In genomic region chr11:105158047-105158446, GRCm38 (mm10) we compare ENCODE assay signal across 39 mouse cellular contexts. TPM values are rescaled to one million over a fixed set of nuclear protein-coding genes. Genes with fewer than 3 reads are reported as not detected.
DNase-seq lines count a peak whose midpoint lies in the region; ATAC-seq and TF ChIP-seq lines count a peak whose summit lies in the region.
"Had no signal": no experiment of that assay in that cellular context is flagged by ENCODE, and none has a peak within 500 bp of the region (broad histone marks: within the 10 kb centered on the region; RNA-seq: fewer than 3 reads in every experiment).

No protein-coding gene starts in this region.

- H3K27ac ChIP-seq in kidney, embryonic 15.5 days: no peak overlapping the region
- H3K27ac ChIP-seq in liver, adult 2 months (replicated peaks; ENCODE audit: insufficient read depth, low read depth, low read length): no peak overlapping the region
- 0 out of 2 replicates have a peak overlapping the region, but pooled peaks have one; percentile 70 for H3K27ac ChIP-seq in liver, embryonic 15.5 days (replicated peaks)
- no peak overlapping the region for H3K27ac ChIP-seq in forebrain, embryonic 14.5 days (ENCODE audit: low read depth, low read length)
- H3K27ac ChIP-seq: forebrain, embryonic 15.5 days; heart, adult 2 months; hindbrain, embryonic 14.5 days; limb, embryonic 10.5 days; limb, embryonic 15.5 days; neural tube, embryonic 12.5 days; stomach, postnatal 0 days had no signal

- no peaks in the 10 kb centered on the region for H3K27me3 ChIP-seq in kidney, embryonic 15.5 days
- no peaks in the 10 kb centered on the region for H3K27me3 ChIP-seq in liver, adult 2 months (ENCODE audit: control insufficient read depth, insufficient read depth, low read length)
- no peaks in the 10 kb centered on the region for H3K27me3 ChIP-seq in liver, embryonic 15.5 days
- no peaks in the 10 kb centered on the region for H3K27me3 ChIP-seq in forebrain, embryonic 14.5 days (replicated peaks; ENCODE audit: control insufficient read depth, insufficient read depth, low read length)
- H3K27me3 ChIP-seq: forebrain, embryonic 15.5 days; heart, embryonic 13.5 days; limb, embryonic 15.5 days; neural tube, embryonic 12.5 days had no signal

- no peaks in the 10 kb centered on the region for H3K36me3 ChIP-seq in kidney, embryonic 15.5 days
- no peaks in the 10 kb centered on the region for H3K36me3 ChIP-seq in liver, adult 2 months (ENCODE audit: control insufficient read depth, insufficient read depth, low read length)
- no peaks in the 10 kb centered on the region for H3K36me3 ChIP-seq in liver, embryonic 15.5 days (replicated peaks)
- no peaks in the 10 kb centered on the region for H3K36me3 ChIP-seq in forebrain, embryonic 14.5 days (ENCODE audit: control insufficient read depth, insufficient read depth, low read length)
- H3K36me3 ChIP-seq: forebrain, embryonic 15.5 days; heart, embryonic 13.5 days; limb, embryonic 10.5 days; limb, embryonic 15.5 days; neural tube, embryonic 12.5 days had no signal

- peaks cover 11% of the 10 kb centered on the region for H3K4me1 ChIP-seq in kidney, embryonic 15.5 days
- H3K4me1 ChIP-seq in liver, adult 2 months (ENCODE audit: control insufficient read depth, insufficient read depth, low read length): no peaks in the 10 kb centered on the region
- peaks cover 67% of the 10 kb centered on the region for H3K4me1 ChIP-seq in liver, embryonic 15.5 days (replicated peaks)
- peaks cover 3% of the 10 kb centered on the region; the same call in 1 of the 2 replicates for H3K4me1 ChIP-seq in forebrain, embryonic 14.5 days (ENCODE audit: control insufficient read depth, insufficient read depth, low read length)

- no peak for TF ChIP-seq POLR2A in liver, adult 2 months (IDR thresholded peaks at IDR 0.05; ENCODE audit: extremely low read depth, insufficient read depth, low read length)

- H3K4me3 ChIP-seq in kidney, embryonic 15.5 days (replicated peaks): no peak overlapping the region
- H3K4me3 ChIP-seq in liver, adult 2 months (ENCODE audit: insufficient read depth, low read depth, low read length): no peak overlapping the region
- H3K4me3 ChIP-seq in liver, embryonic 15.5 days (replicated peaks): peak overlapping the region; percentile 0; the same call in 1 of the 2 replicates
- no peak overlapping the region for H3K4me3 ChIP-seq in forebrain, embryonic 14.5 days (ENCODE audit: low read depth, low read length)
- H3K4me3 ChIP-seq: forebrain, embryonic 15.5 days; heart, adult 2 months; heart, embryonic 13.5 days; limb, embryonic 10.5 days; limb, embryonic 15.5 days; myocyte; neural tube, embryonic 12.5 days had no signal

- TF ChIP-seq CTCF in liver, adult 2 months (IDR thresholded peaks at IDR 0.05; ENCODE audit: low read depth, low read length): no peak

- ATAC-seq in kidney, embryonic 15.5 days (replicated peaks; ENCODE audit: low FRiP score): no peak
- no peak for ATAC-seq in liver, embryonic 15.5 days (ENCODE audit: insufficient read depth)
- ATAC-seq in forebrain, embryonic 14.5 days: no peak
- ATAC-seq: forebrain, embryonic 15.5 days; intestine, postnatal 0 days had no signal

- no peak overlapping the region for H3K4me2 ChIP-seq in kidney, embryonic 15.5 days
- H3K4me2 ChIP-seq in liver, embryonic 15.5 days: peak overlapping the region; percentile 51
- no peak overlapping the region for H3K4me2 ChIP-seq in forebrain, embryonic 14.5 days (ENCODE audit: low read length)
- H3K4me2 ChIP-seq: forebrain, embryonic 15.5 days; hindbrain, embryonic 14.5 days; limb, embryonic 15.5 days; midbrain, embryonic 11.5 days; neural tube, embryonic 12.5 days had no signal

- no peak overlapping the region for H3K9ac ChIP-seq in kidney, embryonic 15.5 days
- H3K9ac ChIP-seq in liver, adult 2 months (ENCODE audit: low read depth, low read length): no peak overlapping the region
- H3K9ac ChIP-seq in liver, embryonic 15.5 days: no peak overlapping the region
- H3K9ac ChIP-seq in forebrain, embryonic 14.5 days (ENCODE audit: low read length): no peak overlapping the region
- H3K9ac ChIP-seq: forebrain, embryonic 15.5 days; heart, embryonic 13.5 days; hindbrain, embryonic 14.5 days; limb, embryonic 15.5 days; neural tube, embryonic 12.5 days had no signal

- DNase-seq in kidney, adult 11 months: peak; percentile 21
- DNase-seq in liver, adult 2 months (ENCODE audit: extremely low read depth, low read depth, low spot score): peak; percentile 49
- no peak for DNase-seq in liver
- DNase-seq in ovary, adult 18-20 months (ENCODE audit: low spot score): no peak
- no peak for DNase-seq in forebrain, embryonic 14.5 days (ENCODE audit: low spot score)
- DNase-seq: adrenal gland, postnatal 25 days; cerebellum, adult 18-20 months; cerebellum, postnatal 14 days; heart, adult 2 months; heart, postnatal 10 days; lung, postnatal 36 days; right cerebral cortex, postnatal 4 days; thymus, adult 18-20 months; thymus, postnatal 25 days had no signal

- H3K9me3 ChIP-seq in kidney, embryonic 15.5 days (replicated peaks): peaks cover 8% of the 10 kb centered on the region
- H3K9me3 ChIP-seq in liver, embryonic 15.5 days (replicated peaks): no peaks in the 10 kb centered on the region
- no peaks in the 10 kb centered on the region for H3K9me3 ChIP-seq in forebrain, embryonic 14.5 days (replicated peaks; ENCODE audit: control insufficient read depth, low read length)
- H3K9me3 ChIP-seq: forebrain, embryonic 15.5 days; heart, embryonic 13.5 days; limb, embryonic 10.5 days; limb, embryonic 15.5 days had no signal

- H3K79me2 ChIP-seq in liver, adult 2 months (ENCODE audit: control insufficient read depth, insufficient read depth, low read length): no peaks in the 10 kb centered on the region

RNA-seq across cellular contexts. Expression of gene Gm10842, which starts 11.4 kb away (rescaled TPM):
- polyA plus RNA-seq in kidney, embryonic 15.5 days (2015; fragmentation: Nextera tagmentation; extraction: Ambion mirVana): not detected in 2 replicates
- not detected in 2 replicates for total RNA-seq in liver, adult 2 months (2014; rRNA removed)
- not detected in 2 replicates for polyA plus RNA-seq in liver, adult 2 months (2012; rRNA removed)
- not detected in 2 replicates for polyA plus RNA-seq in liver, embryonic 15.5 days (2015; fragmentation: Nextera tagmentation; extraction: Ambion mirVana)
- polyA plus RNA-seq in forebrain, embryonic 14.5 days (2014; fragmentation: Nextera tagmentation; extraction: Ambion mirVana): not detected in 2 replicates
- total RNA-seq: adrenal gland, adult 18-20 months; adrenal gland, postnatal 25 days; gastrocnemius, adult 18-20 months; gastrocnemius, postnatal 4 days; heart, adult 2 months; heart, postnatal 10 days; hematopoietic stem cell, adult 5-6 weeks; left cerebral cortex, postnatal 10 days; megakaryocyte, adult 5-6 weeks; midbrain, postnatal 0 days had no signal
- polyA plus RNA-seq: cortical plate, adult 2 months; embryonic facial prominence, embryonic 14.5 days; forebrain, embryonic 15.5 days; frontal cortex, adult 2 months; heart, adult 2 months; heart, embryonic 13.5 days; hindbrain, embryonic 14.5 days; intestine, postnatal 0 days; large intestine, adult 2 months; limb, embryonic 10.5 days; limb, embryonic 15.5 days; lung, embryonic 16.5 days; midbrain, embryonic 11.5 days; midbrain, postnatal 0 days; myocyte; neural tube, embryonic 12.5 days; spleen, adult 2 months; stomach, postnatal 0 days had no signal

RNA-seq across cellular contexts. Expression of gene Tlk2, which starts 20.6 kb away (rescaled TPM):
- polyA plus RNA-seq in kidney, embryonic 15.5 days (2015; fragmentation: Nextera tagmentation; extraction: Ambion mirVana): 18.1 and 21.1 TPM in 2 replicates
- 21.3 and 23.4 TPM in 2 replicates for total RNA-seq in liver, adult 2 months (2014; rRNA removed)
- 5.6 and 7.5 TPM in 2 replicates for polyA plus RNA-seq in liver, adult 2 months (2012; rRNA removed)
- 7.0 and 7.3 TPM in 2 replicates for polyA plus RNA-seq in liver, embryonic 15.5 days (2015; fragmentation: Nextera tagmentation; extraction: Ambion mirVana)
- polyA plus RNA-seq in forebrain, embryonic 14.5 days (2014; fragmentation: Nextera tagmentation; extraction: Ambion mirVana): 22.1 and 23.4 TPM in 2 replicates

RNA-seq across cellular contexts. Expression of gene Mettl2, which starts 31.8 kb away (rescaled TPM):
- 45.6 TPM in 2 replicates for polyA plus RNA-seq in kidney, embryonic 15.5 days (2015; fragmentation: Nextera tagmentation; extraction: Ambion mirVana)
- total RNA-seq in liver, adult 2 months (2014; rRNA removed): 11.0 and 11.5 TPM in 2 replicates
- polyA plus RNA-seq in liver, adult 2 months (2012; rRNA removed): 5.9 and 7.9 TPM in 2 replicates
- 15.1 and 15.6 TPM in 2 replicates for polyA plus RNA-seq in liver, embryonic 15.5 days (2015; fragmentation: Nextera tagmentation; extraction: Ambion mirVana)
- 24.2 and 24.5 TPM in 2 replicates for polyA plus RNA-seq in forebrain, embryonic 14.5 days (2014; fragmentation: Nextera tagmentation; extraction: Ambion mirVana)

Comparison
In these comparisons a context has a peak if more than half of its experiments do, and no peak if none do; other contexts are left out.
1. DNase-seq: peak in kidney, adult 11 months (single experiment) and liver, adult 2 months (single experiment); none in liver (single experiment), ovary, adult 18-20 months (single experiment) and forebrain, embryonic 14.5 days (single experiment).